Mouse (Mus musculus): ENCODE data around the gene Lyar. TPM values are rescaled to one million over a fixed set of nuclear protein-coding genes. Genes with fewer than 3 reads are reported as not detected.

Gene Lyar
- polyA plus RNA-seq, 1 experiment from 2014 or later: 35.4 TPM

DNA sequence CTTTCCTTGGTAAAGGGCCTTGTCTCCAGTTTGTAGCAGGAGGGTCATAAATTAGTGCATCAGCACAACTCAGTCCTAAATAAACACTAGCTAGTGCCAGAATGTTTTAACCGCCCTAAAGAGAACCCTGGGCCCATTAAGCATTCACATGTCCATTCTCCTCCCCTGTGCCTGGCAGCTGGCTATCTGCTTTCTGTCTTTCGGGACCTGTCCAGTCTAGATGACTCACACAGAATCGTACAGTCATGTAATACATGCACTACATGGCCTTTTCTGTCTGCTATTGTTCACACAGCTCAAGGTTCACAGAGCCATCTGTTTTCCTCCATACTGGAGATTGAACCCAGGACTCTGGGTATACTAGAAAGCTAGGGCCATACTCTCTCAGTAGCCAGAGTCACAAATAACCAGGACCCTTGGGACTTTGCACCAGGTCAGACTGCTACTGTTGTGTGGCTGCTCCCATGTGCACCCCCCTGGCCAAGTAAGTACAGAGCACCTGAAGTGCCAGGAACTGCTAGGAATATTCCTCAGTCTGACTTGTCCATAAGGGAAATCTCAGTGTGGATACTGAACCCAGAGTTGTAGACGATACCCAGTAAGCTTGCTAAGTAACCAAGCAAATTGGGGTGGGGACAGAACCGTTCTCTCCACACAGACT, 23.3 kb upstream of the Lyar start:
- Histone ChIP-seq H3K9me3 (replicated peaks; ENCODE audit: control insufficient read depth, low read length, poor library complexity, severe bottlenecking) (no peaks in the 10 kb centered on the region), H3K27me3 (ENCODE audit: control insufficient read depth, insufficient read depth, low read depth, low read length) (no peaks in the 10 kb centered on the region), H3K4me3 (ENCODE audit: low read depth, low read length) (no peak overlapping the region), H3K9ac (ENCODE audit: low read depth, low read length) (no peak overlapping the region), H3K36me3 (ENCODE audit: control insufficient read depth, insufficient read depth, low read length) (peaks cover 11% of the 10 kb centered on the region), H3K27ac (ENCODE audit: low read length) (no peak overlapping the region), H3K4me1 (ENCODE audit: control insufficient read depth, insufficient read depth, low read length) (peaks cover 2% of the 10 kb centered on the region; the same call in 1 of the 2 replicates), H3K4me2 (ENCODE audit: low read length) (no peak overlapping the region)
- peak; percentile 21 for ATAC-seq
- 72% methylated on average over 5 of the region's 5 CpGs for WGBS

DNA sequence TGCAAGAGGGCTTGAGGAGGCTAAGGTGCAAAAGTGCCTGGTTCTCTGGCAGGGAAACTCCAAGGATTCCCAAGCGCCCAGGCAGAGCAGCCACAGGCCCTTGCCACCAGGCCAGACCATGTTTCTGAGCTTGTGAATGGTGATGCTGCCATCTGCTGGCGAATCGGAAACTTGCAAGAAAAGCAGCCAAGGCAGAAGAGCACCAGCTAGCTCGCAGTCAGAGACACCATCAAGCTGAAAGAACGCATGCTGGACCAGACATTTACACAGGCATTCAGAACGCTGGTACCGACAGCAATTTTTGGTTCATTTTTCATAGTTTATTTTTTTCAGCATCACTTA, 22.8 kb upstream of the Lyar start:
- Histone ChIP-seq H3K4me3 (ENCODE audit: low read depth, low read length) (no peak overlapping the region), H3K9ac (ENCODE audit: low read depth, low read length) (no peak overlapping the region), H3K9me3 (replicated peaks; ENCODE audit: control insufficient read depth, low read length, poor library complexity, severe bottlenecking) (no peaks in the 10 kb centered on the region), H3K27ac (ENCODE audit: low read length) (no peak overlapping the region), H3K27me3 (ENCODE audit: control insufficient read depth, insufficient read depth, low read depth, low read length) (no peaks in the 10 kb centered on the region), H3K36me3 (ENCODE audit: control insufficient read depth, insufficient read depth, low read length) (peaks cover 14% of the 10 kb centered on the region), H3K4me1 (ENCODE audit: control insufficient read depth, insufficient read depth, low read length) (peaks cover 2% of the 10 kb centered on the region; the same call in 1 of the 2 replicates), H3K4me2 (ENCODE audit: low read length) (no peak overlapping the region)
- 14% methylated on average over 7 of the region's 7 CpGs for whole genome bisulfite sequencing
- ATAC-seq: peak; percentile 79

DNA sequence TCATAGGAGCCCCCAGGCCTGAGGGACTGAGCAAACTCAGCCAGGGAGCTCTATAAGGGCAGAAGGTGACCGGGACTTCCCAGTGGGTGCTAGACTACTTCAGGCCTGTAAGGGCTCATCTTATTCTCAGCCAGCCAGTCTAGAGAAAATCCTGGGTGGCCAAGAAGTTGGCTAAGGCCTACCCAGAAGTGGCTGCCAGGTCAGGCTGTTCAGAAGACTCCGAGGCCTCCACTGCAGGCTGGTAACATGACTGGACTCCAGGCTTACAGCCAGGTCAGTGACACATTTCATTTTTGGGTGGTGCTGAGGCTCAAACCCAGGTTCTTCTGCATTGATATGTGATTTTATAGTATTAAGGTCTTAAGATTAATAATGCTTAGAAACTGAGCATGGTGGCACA, 20.6 kb upstream of the Lyar start:
- Histone ChIP-seq H3K27me3 (ENCODE audit: control insufficient read depth, insufficient read depth, low read depth, low read length) (no peaks in the 10 kb centered on the region), H3K36me3 (ENCODE audit: control insufficient read depth, insufficient read depth, low read length) (peaks cover 26% of the 10 kb centered on the region), H3K27ac (ENCODE audit: low read length) (no peak overlapping the region), H3K4me3 (ENCODE audit: low read depth, low read length) (no peak overlapping the region), H3K9ac (ENCODE audit: low read depth, low read length) (no peak overlapping the region), H3K9me3 (replicated peaks; ENCODE audit: control insufficient read depth, low read length, poor library complexity, severe bottlenecking) (no peaks in the 10 kb centered on the region), H3K4me2 (ENCODE audit: low read length) (no peak overlapping the region), H3K4me1 (ENCODE audit: control insufficient read depth, insufficient read depth, low read length) (peaks cover 2% of the 10 kb centered on the region; the same call in 1 of the 2 replicates)
- 88% methylated on average over 2 of the region's 2 CpGs for WGBS
- no peak for ATAC-seq

DNA sequence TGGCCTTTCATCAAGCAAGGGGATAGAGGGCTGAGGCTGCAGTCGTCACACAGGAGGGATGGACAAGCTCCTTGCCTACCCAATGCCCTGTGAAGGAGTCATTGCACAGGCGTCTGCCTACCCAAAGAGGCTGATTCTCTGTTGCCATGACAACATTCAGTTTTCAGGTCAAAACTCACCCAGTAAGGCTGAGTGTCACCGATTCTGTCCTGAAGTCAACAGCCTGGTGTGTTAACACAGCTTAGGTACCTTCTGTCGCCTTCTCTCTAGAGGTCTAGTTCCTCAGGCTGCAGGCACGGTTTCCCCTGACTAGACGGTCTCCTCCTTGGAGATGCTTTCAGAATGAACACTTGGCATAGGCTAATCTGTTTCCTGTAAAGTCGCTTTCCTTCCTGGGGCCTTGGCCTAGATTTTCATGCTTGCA, 15.0 kb upstream of the Lyar start:
- peaks cover 37% of the 10 kb centered on the region for H3K36me3 ChIP-seq (ENCODE audit: control insufficient read depth, insufficient read depth, low read length)
- 84% methylated on average over 7 of the region's 7 CpGs for WGBS

DNA sequence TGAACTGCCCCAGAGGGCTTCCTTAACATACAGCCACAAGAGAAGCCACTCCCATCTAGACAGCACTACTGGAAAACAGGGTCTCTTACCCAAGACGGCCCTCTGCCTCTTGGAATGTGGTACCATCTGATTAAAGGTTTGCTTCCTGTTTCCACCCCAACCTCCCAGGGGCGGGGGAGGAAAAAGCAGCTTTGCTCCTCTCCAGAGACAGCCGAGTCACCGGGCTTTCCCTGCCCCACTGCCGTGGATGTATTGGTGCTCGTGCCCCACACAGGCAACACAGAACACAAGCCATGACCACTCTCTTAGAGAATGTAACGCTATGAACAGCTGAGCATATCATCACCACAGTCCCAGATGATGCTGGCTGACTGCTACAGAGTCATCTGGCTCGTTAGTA, 11.3 kb upstream of the Lyar start:
- Histone ChIP-seq H3K27ac (ENCODE audit: low read length) (no peak overlapping the region), H3K27me3 (ENCODE audit: control insufficient read depth, insufficient read depth, low read depth, low read length) (no peaks in the 10 kb centered on the region), H3K9me3 (replicated peaks; ENCODE audit: control insufficient read depth, low read length, poor library complexity, severe bottlenecking) (no peaks in the 10 kb centered on the region), H3K4me2 (ENCODE audit: low read length) (no peak overlapping the region), H3K36me3 (ENCODE audit: control insufficient read depth, insufficient read depth, low read length) (peaks cover 36% of the 10 kb centered on the region), H3K4me3 (ENCODE audit: low read depth, low read length) (no peak overlapping the region), H3K4me1 (ENCODE audit: control insufficient read depth, insufficient read depth, low read length) (no peaks in the 10 kb centered on the region), H3K9ac (ENCODE audit: low read depth, low read length) (no peak overlapping the region)
- WGBS: 79% methylated on average over 8 of the region's 8 CpGs
- no peak for ATAC-seq

More for the DNA sequence above, 15.0 kb upstream of the Lyar start:
- no peak overlapping the region for H3K9ac ChIP-seq (ENCODE audit: low read depth, low read length)
- H3K27me3 ChIP-seq (ENCODE audit: control insufficient read depth, insufficient read depth, low read depth, low read length): no peaks in the 10 kb centered on the region
- H3K4me2 ChIP-seq (ENCODE audit: low read length): no peak overlapping the region
- ATAC-seq: no peak
- H3K4me1 ChIP-seq (ENCODE audit: control insufficient read depth, insufficient read depth, low read length): no peaks in the 10 kb centered on the region
- H3K27ac ChIP-seq (ENCODE audit: low read length): no peak overlapping the region
- no peak overlapping the region for H3K4me3 ChIP-seq (ENCODE audit: low read depth, low read length)
- H3K9me3 ChIP-seq (replicated peaks; ENCODE audit: control insufficient read depth, low read length, poor library complexity, severe bottlenecking): no peaks in the 10 kb centered on the region

DNA sequence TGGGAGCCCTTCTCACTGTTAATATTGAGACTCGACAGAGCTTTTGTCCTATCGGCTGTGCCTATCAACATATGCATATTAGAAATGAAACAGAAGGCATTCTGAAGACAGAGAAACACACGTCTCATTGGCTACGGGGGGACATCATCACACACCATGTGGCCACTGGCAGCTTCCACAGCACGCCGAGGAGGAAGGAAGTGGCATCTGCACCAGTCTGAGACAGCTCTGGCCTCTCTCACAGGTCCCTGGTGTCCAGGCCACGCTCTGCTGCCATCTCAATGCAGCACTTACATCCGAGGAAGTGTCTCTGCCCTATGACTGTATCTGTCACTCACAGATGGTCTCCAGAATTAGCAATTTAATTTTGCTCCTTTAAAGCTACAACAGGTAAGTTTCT, 8.6 kb upstream of the Lyar start:
- H3K4me3 ChIP-seq (ENCODE audit: low read depth, low read length): no peak overlapping the region
- no peaks in the 10 kb centered on the region for H3K9me3 ChIP-seq (replicated peaks; ENCODE audit: control insufficient read depth, low read length, poor library complexity, severe bottlenecking)
- no peaks in the 10 kb centered on the region for H3K27me3 ChIP-seq (ENCODE audit: control insufficient read depth, insufficient read depth, low read depth, low read length)
- peaks cover 38% of the 10 kb centered on the region for H3K36me3 ChIP-seq (ENCODE audit: control insufficient read depth, insufficient read depth, low read length)
- 93% methylated on average over 8 of the region's 8 CpGs for WGBS
- no peak overlapping the region for H3K4me2 ChIP-seq (ENCODE audit: low read length)
- H3K9ac ChIP-seq (ENCODE audit: low read depth, low read length): no peak overlapping the region
- H3K4me1 ChIP-seq (ENCODE audit: control insufficient read depth, insufficient read depth, low read length): no peaks in the 10 kb centered on the region
- H3K27ac ChIP-seq (ENCODE audit: low read length): no peak overlapping the region
- ATAC-seq: no peak

DNA sequence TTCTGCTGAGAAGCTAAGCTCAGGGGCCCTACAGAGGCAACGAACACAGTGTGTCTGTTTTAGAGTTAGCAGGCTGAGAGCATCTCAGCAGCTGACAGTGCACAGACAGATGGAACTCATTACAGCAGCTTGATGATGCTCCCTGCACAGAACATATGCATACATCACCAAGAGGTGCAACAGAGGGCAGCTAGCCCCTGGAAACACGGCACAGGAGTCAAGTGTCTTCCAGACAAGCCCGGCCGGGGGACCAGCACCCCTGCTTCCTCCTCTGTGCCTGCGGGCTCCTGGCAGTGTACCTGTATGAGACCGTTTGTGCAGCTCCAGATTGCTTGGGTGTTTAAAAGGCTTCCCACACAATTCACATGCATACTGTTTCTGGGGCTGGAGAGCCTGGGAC, 7.3 kb upstream of the Lyar start:
- Histone ChIP-seq H3K9ac (ENCODE audit: low read depth, low read length) (no peak overlapping the region), H3K27ac (ENCODE audit: low read length) (no peak overlapping the region), H3K4me1 (ENCODE audit: control insufficient read depth, insufficient read depth, low read length) (no peaks in the 10 kb centered on the region), H3K9me3 (replicated peaks; ENCODE audit: control insufficient read depth, low read length, poor library complexity, severe bottlenecking) (no peaks in the 10 kb centered on the region), H3K4me2 (ENCODE audit: low read length) (no peak overlapping the region), H3K4me3 (ENCODE audit: low read depth, low read length) (no peak overlapping the region), H3K36me3 (ENCODE audit: control insufficient read depth, insufficient read depth, low read length) (peaks cover 38% of the 10 kb centered on the region), H3K27me3 (ENCODE audit: control insufficient read depth, insufficient read depth, low read depth, low read length) (no peaks in the 10 kb centered on the region)
- ATAC-seq: no peak
- WGBS: 93% methylated on average over 6 of the region's 6 CpGs

DNA sequence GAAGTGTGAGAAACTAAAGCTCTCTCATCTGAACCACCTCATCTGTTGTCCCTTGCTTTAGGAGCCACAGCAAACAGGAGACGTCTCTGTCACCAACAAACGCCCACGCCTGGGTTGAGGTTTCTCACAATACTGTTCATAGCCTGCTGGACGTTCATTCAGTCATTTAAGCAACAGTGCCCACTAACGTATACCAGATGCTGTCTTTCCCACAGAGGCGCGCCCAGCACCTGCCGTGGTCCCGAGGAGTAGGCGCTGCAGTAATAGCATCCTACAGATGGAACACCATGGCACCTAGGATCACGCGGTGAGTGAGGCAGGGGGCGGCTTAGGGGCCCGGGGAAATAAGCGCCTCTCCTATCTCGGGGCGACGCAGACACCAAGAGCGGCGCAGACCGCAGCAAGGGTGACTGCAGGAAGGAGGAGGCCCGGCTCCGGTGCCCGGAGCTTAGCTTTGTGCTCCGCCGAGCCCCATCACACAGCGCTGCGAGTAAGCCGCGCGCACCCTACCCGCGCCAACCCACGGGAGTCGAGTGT, 431 bp upstream of the Lyar start:
- under 1% methylated on average over 31 of the region's 35 CpGs for WGBS
- Histone ChIP-seq H3K27me3 (ENCODE audit: control insufficient read depth, insufficient read depth, low read depth, low read length) (no peaks in the 10 kb centered on the region), H3K4me3 (ENCODE audit: low read depth, low read length) (peak overlapping the region; percentile 94), H3K27ac (ENCODE audit: low read length) (peak overlapping the region; percentile 86), H3K9me3 (replicated peaks; ENCODE audit: control insufficient read depth, low read length, poor library complexity, severe bottlenecking) (no peaks in the 10 kb centered on the region), H3K4me2 (ENCODE audit: low read length) (peak overlapping the region; percentile 90), H3K9ac (ENCODE audit: low read depth, low read length) (peak overlapping the region; percentile 83), H3K36me3 (ENCODE audit: control insufficient read depth, insufficient read depth, low read length) (peaks cover 11% of the 10 kb centered on the region), H3K4me1 (ENCODE audit: control insufficient read depth, insufficient read depth, low read length) (peaks cover 22% of the 10 kb centered on the region)
- ATAC-seq: peak; percentile 86

DNA sequence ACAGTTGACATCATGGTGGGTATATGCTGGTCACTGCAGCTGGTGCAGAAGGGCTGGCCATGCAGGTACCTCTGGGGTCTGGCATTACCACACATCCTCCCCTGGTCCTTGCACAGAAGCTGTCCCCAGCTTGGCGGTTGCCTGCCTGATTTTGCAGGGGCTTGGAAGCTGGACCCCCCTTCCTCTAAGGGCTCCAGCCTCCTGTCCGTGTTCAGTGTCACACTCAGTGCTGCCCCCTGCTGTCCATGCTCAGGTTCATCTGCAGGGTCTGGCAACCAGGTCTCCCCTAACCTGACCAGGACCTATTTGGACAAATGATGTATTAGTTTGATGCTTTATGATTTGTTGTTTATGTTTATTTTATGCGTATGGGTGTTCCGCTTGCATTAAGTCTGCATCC, 15.2 kb downstream of the Lyar start:
- 66% methylated on average over 4 of the region's 4 CpGs for WGBS
- peaks cover 22% of the 10 kb centered on the region for H3K36me3 ChIP-seq (ENCODE audit: control insufficient read depth, insufficient read depth, low read length)
- no peaks in the 10 kb centered on the region; the same call in 1 of the 2 replicates for H3K27me3 ChIP-seq (ENCODE audit: control insufficient read depth, insufficient read depth, low read depth, low read length)
- H3K4me1 ChIP-seq (ENCODE audit: control insufficient read depth, insufficient read depth, low read length): no peaks in the 10 kb centered on the region
- no peak for ATAC-seq
- no peak overlapping the region for H3K4me2 ChIP-seq (ENCODE audit: low read length)
- H3K27ac ChIP-seq (ENCODE audit: low read length): no peak overlapping the region
- no peaks in the 10 kb centered on the region for H3K9me3 ChIP-seq (replicated peaks; ENCODE audit: control insufficient read depth, low read length, poor library complexity, severe bottlenecking)
- H3K4me3 ChIP-seq (ENCODE audit: low read depth, low read length): no peak overlapping the region
- H3K9ac ChIP-seq (ENCODE audit: low read depth, low read length): no peak overlapping the region
